Mouse (Mus musculus): Measurements from ENCODE around the gene BC035044.

BC035044 gene

DNA sequence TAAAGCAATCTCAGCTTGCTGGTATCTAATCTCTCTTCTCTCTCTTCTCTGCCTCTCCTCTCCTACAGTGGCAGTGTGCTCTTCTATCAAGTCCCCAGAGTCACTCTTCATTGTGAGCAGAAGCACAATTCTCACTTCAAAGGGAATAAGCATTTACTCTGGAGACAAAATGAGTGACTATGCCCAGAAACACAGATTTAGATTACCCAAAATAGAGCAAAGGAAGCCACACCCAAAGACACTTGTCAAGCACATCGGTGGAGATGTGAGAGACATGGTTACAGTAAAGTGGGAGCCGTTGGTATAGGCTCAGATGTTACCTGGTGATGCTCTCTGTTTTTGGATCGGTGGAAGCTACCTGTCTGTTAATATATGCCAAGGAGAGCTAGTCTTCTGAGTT is 38.2 kb downstream of the BC035044 start:
- in situ Hi-C loops (cut with MboI; ENCODE audit: low sequenced_read_pairs) = loop anchor here (10.0 kb wide), 2 partner anchors 202 to 512 kb away; no protein-coding TSS in a partner anchor

- in situ Hi-C loops (cut with MboI; ENCODE audit: low sequenced_read_pairs) = loop anchor here (10.0 kb wide), 2 partner anchors 204 to 514 kb away; no protein-coding TSS in a partner anchor
These were observed 39.8 kb downstream of the BC035044 start for GRCm38 (mm10) chr6:128851151-128851550.

GRCm38 (mm10) chr6:128850671-128851070 is 40.3 kb downstream of the BC035044 start:
- in situ Hi-C loops (cut with MboI; ENCODE audit: low sequenced_read_pairs) = loop anchor here (10.0 kb wide), 2 partner anchors 204 to 514 kb away; no protein-coding TSS in a partner anchor

DNA sequence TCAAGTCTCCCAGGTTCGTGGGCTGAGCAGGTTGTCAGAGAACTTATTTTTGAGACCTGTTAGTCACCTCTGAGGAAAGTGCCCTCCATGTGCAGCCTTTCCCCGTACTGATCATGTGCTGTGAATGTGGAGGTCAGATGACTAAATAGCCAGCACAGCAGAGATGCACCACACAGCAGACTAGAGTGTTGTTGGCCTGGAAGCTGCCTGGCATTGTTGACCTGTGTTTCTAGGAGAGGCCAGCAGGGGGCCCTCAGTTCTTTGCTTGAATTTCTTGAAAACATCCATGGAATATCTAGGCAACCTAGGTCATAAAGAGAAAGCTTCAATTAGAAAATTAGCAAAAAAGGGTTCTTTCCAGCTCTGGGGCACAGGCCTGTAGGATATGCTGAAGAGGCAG is 41.0 kb downstream of the BC035044 start:
- in situ Hi-C loops (cut with MboI; ENCODE audit: low sequenced_read_pairs) = loop anchor here (5.0 to 10.0 kb wide), 3 partner anchors 205 to 515 kb away; no protein-coding TSS in a partner anchor

DNA sequence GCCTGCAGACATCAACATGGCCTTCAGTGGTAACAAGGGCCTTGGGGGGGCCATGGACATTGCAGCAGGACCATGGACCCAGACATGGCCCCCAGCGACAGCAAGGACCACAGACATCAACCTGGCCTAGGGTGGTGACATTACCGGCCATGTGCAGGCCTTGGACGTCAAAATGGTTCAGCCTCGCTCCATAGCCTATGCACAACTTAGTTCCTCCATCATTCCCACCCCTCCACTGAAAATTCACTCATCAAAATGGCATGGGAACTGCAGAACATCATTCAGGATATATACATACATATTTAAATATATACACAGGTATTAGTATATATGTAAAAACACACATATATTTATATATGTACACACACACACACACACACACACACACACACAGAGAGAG is 43.5 kb downstream of the BC035044 start:
- in situ Hi-C loops (cut with MboI; ENCODE audit: low sequenced_read_pairs) = loop anchor here (5.0 kb wide), 1 partner anchor 400 kb away; no protein-coding TSS in a partner anchor

- in situ Hi-C loops (cut with MboI; ENCODE audit: low sequenced_read_pairs) = loop anchor here (5.0 kb wide), 1 partner anchor 401 kb away; no protein-coding TSS in a partner anchor
These were observed 44.9 kb downstream of the BC035044 start for GRCm38 (mm10) chr6:128845998-128846542.

- in situ Hi-C loops (cut with MboI; ENCODE audit: low sequenced_read_pairs) = loop anchor here (5.0 kb wide), 1 partner anchor 402 kb away; no protein-coding TSS in a partner anchor
These were observed 45.5 kb downstream of the BC035044 start for GRCm38 (mm10) chr6:128845319-128845979.

DNA sequence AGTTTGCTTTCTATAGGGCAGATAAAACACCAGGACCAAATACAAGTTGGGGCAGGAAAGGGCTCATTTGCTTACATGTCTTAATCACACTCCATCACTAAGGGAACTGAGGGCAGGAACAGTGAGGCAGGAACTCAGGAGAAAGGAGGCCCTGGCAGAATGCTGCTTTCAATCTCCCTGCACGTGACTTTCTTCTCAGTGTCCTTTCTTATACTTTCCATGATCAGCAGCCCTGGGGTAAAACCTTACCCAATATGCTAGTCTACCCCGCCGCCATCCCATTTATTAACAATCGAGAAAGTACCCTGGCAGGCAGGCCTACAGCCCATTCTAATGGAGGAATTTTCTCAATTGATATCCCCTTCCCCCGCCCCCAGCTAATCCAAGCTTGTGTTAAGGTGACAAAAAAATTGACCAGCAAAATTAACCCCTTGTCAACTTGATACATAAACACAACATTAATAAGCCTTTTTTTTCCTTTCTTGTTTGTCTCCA is 46.3 kb downstream of the BC035044 start:
- in situ Hi-C loops (cut with MboI; ENCODE audit: low sequenced_read_pairs) = loop anchor here (5.0 kb wide), 2 partner anchors 42 to 403 kb away; no protein-coding TSS in a partner anchor

- in situ Hi-C loops (cut with MboI; ENCODE audit: low sequenced_read_pairs) = loop anchor here (5.0 kb wide), 1 partner anchor 42 kb away; no protein-coding TSS in a partner anchor
These were observed 46.8 kb downstream of the BC035044 start for GRCm38 (mm10) chr6:128844131-128844530.

GRCm38 (mm10) chr6:128843479-128843992 is 47.4 kb downstream of the BC035044 start:
- in situ Hi-C loops (cut with MboI; ENCODE audit: low sequenced_read_pairs) = loop anchor here (5.0 kb wide), 1 partner anchor 41 kb away; no protein-coding TSS in a partner anchor

GRCm38 (mm10) chr6:128842945-128843478 is 47.9 kb downstream of the BC035044 start:
- in situ Hi-C loops (cut with MboI; ENCODE audit: low sequenced_read_pairs) = loop anchor here (5.0 kb wide), 1 partner anchor 41 kb away; no protein-coding TSS in a partner anchor

DNA sequence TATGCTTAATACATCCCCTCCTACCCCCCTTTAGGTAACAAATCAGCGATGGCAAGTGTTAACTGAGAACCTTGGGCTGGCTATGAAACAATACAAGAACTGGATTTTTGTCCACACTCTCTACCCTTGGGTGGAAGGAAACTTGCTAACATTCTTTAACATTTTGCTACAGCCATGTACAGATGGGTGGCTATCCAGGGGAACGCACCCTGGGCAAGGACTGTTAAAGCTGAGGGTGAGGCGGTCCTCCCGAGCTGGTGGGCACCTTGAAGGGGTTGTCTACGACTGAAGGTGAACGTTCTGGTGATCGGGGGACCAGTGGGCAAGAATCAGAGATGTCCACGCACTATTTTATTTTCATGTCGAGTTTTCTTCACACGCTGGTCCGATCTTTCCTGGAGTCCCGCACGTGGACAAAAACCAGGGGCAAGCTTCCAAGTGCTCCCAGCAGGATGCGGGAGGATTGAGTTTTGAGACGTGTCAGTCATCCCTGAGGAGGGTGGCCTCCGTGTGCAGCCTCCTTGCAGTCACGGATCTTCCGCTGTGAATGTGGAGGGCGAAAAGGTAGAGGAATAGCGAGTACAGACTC is 48.5 kb downstream of the BC035044 start:
- in situ Hi-C loops (cut with MboI; ENCODE audit: low sequenced_read_pairs) = loop anchor here (5.0 kb wide), 1 partner anchor 40 kb away; no protein-coding TSS in a partner anchor

GRCm38 (mm10) chr6:128841327-128842089 is 49.4 kb downstream of the BC035044 start:
- in situ Hi-C loops (cut with MboI; ENCODE audit: low sequenced_read_pairs) = loop anchor here (5.0 kb wide), 1 partner anchor 39 kb away; no protein-coding TSS in a partner anchor

DNA sequence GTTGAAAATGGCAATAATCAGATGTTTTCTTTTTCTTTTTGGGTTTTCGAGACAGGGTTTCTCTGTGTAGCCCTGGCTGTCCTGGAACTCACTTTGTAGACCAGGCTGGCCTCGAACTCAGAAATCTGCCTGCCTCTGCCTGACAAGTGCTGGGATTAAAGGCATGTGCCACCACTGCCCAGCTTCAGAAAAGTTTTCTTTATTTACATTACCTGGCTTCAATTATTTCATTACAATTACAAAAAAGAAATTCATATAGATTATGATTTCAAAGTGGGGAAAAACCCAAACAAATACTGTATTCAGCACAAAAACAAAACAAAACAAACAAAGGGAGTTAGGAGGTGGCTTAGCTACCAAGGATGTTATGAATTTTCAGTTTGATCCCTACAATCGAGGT is 50.3 kb downstream of the BC035044 start:
- in situ Hi-C loops (cut with MboI; ENCODE audit: low sequenced_read_pairs) = loop anchor here (5.0 kb wide), 1 partner anchor 38 kb away; no protein-coding TSS in a partner anchor

DNA sequence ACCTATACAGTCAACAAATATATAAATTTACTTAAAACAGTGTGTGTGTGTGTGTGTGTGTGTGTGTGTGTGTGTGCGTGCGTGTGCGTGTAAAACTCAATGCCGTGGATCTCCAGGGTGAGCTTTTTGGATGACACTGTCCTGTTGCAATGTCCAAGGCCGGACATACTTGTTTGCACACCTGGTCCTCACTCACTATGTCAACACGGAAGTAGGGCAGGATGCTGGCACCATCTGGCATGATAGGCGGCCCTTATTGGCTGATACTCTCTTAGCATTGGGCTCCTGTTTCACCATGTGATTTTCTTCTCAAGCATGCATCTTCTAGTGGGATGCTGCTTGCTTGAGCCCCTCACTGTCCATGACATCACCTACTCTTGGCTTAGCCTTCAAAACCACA is 51.0 kb downstream of the BC035044 start:
- in situ Hi-C loops (cut with MboI; ENCODE audit: low sequenced_read_pairs) = loop anchor here (5.0 to 10.0 kb wide), 2 partner anchors 38 to 75 kb away; no protein-coding TSS in a partner anchor

GRCm38 (mm10) chr6:128839266-128839771 is 51.6 kb downstream of the BC035044 start:
- in situ Hi-C loops (cut with MboI; ENCODE audit: low sequenced_read_pairs) = loop anchor here (10.0 kb wide), 1 partner anchor 75 kb away; no protein-coding TSS in a partner anchor

GRCm38 (mm10) chr6:128838342-128839265 is 52.3 kb downstream of the BC035044 start:
- in situ Hi-C loops (cut with MboI; ENCODE audit: low sequenced_read_pairs) = loop anchor here (10.0 kb wide), 1 partner anchor 74 kb away; no protein-coding TSS in a partner anchor

All from CH12F3 (cell line).